ENCODE assay signal across 17 mouse cellular contexts in the genomic region with DNA sequence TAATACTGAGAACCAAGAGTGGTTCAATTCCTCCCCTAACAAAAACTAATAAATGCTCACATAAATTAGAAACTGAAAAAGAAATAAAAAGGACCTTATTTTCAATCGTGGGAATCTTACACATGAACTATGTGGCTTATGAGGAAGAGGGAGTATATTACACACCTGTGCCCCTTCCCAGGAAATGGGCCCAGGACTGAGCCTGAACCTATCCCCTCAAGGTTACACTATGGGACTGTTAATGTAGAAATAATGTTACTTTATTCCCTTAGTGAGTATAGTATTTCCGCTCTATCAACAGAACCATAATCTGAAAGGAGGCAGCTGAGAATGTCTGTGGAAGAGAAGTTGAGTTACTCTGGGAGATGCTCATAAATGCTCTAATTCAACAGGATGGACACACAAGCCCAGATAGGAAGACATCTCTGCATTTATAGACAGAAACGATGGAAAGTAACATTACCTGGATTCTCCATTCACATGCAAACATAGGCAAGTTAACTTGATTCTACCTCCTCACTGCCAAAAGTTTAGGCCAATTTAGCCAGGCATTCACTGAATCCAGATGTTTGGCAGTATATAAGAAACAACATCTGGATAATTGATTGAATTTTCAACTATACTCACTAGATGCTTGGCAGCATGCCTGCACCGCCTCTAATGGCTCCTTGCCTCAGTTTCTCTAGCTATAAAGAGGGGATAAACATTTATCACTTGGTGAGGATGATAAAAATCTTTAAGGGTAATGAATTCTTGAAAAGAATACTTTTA.
"Had no signal": no experiment of that assay in that cellular context is flagged by ENCODE, and none has a peak within 500 bp of the region (broad histone marks: within the 10 kb centered on the region; RNA-seq: fewer than 3 reads in every experiment).

No protein-coding gene starts in this region.

- ATAC-seq: lung, postnatal 0 days; midbrain, embryonic 13.5 days; midbrain, embryonic 15.5 days had no signal

- H3K4me1 ChIP-seq: lung, embryonic 15.5 days; megakaryocyte, embryonic 14.5 days; midbrain, embryonic 13.5 days; midbrain, embryonic 15.5 days; neural tube, embryonic 12.5 days; stomach, embryonic 15.5 days had no signal

- H3K27ac ChIP-seq: lung, embryonic 15.5 days; macrophage; midbrain, embryonic 13.5 days; midbrain, embryonic 15.5 days; neural tube, embryonic 12.5 days; stomach, embryonic 15.5 days; stomach, postnatal 0 days had no signal

- H3K4me2 ChIP-seq: lung, embryonic 15.5 days; midbrain, embryonic 11.5 days; midbrain, embryonic 13.5 days; midbrain, embryonic 15.5 days; neural tube, embryonic 12.5 days; stomach, embryonic 15.5 days had no signal

- H3K4me3 ChIP-seq: lung, embryonic 15.5 days; megakaryocyte, embryonic 14.5 days; midbrain, embryonic 13.5 days; midbrain, embryonic 15.5 days; neural tube, embryonic 12.5 days; stomach, embryonic 15.5 days had no signal

- H3K27me3 ChIP-seq: lung, embryonic 15.5 days; midbrain, embryonic 13.5 days; midbrain, embryonic 15.5 days; neural tube, embryonic 12.5 days; stomach, embryonic 15.5 days had no signal

- H3K9me3 ChIP-seq: lung, embryonic 15.5 days; megakaryocyte, embryonic 14.5 days; midbrain, embryonic 13.5 days; midbrain, embryonic 15.5 days; neural tube, embryonic 12.5 days; stomach, embryonic 15.5 days had no signal

- H3K9ac ChIP-seq: lung, embryonic 15.5 days; midbrain, embryonic 13.5 days; midbrain, embryonic 15.5 days; neural tube, embryonic 12.5 days; stomach, embryonic 15.5 days had no signal

- DNase-seq: lung, adult 2 months; lung, postnatal 14 days; lung, postnatal 36 days; right cerebral cortex, postnatal 14 days; thymus, adult 2 months; thymus, postnatal 25 days; thymus, postnatal 4 days had no signal

- H3K36me3 ChIP-seq: lung, embryonic 15.5 days; midbrain, embryonic 13.5 days; midbrain, embryonic 15.5 days; neural tube, embryonic 12.5 days; stomach, embryonic 15.5 days had no signal
